Mouse (Mus musculus): ENCODE measurements around the gene Surf4.

- TF ChIP-seq CTCF (IDR thresholded peaks at IDR 0.05; ENCODE audit: low read depth) (no peak), EP300 (optimal IDR thresholded peaks at IDR 0.05) (no peak)
These were observed 46.6 kb upstream of the Surf4 start for GRCm38 (mm10) chr2:26980361-26980760.
